Mouse (Mus musculus) MEL-GATA-1-ER (cell line): Measurements from ENCODE around the gene Pnn.

Experiments used
- DNase-seq: peaks from one replicate; pipeline ENCODE4 v3.0.0-alpha.2; 2012; ENCODE audit warnings: low read depth; ENCODE audit errors: extremely low read depth

Pnn gene

GRCm38 (mm10) chr12:59074052-59074451 lies 7.4 kb downstream of the Pnn start:
- no peak for DNase-seq

GRCm38 (mm10) chr12:59076996-59077395 lies 10.3 kb downstream of the Pnn start:
- no peak for DNase-seq

- DNase-seq, result no peak
These were observed 11.2 kb downstream of the Pnn start for GRCm38 (mm10) chr12:59077883-59078282.

- no peak for DNase-seq
These were observed 13.8 kb downstream of the Pnn start for GRCm38 (mm10) chr12:59080461-59080860.

GRCm38 (mm10) chr12:59084446-59084845 lies 17.8 kb downstream of the Pnn start:
- no peak for DNase-seq

GRCm38 (mm10) chr12:59086171-59086570 lies 19.5 kb downstream of the Pnn start:
- no peak for DNase-seq

GRCm38 (mm10) chr12:59093543-59093942 lies 26.9 kb downstream of the Pnn start:
- no peak for DNase-seq

GRCm38 (mm10) chr12:59095104-59096025 lies 28.7 kb downstream of the Pnn start, which contains the start of gene Mia2:
Gene Mia2 (plus strand): TSS chr12:59095799.
- no peak for DNase-seq

- DNase-seq, result no peak
These were observed 38.1 kb downstream of the Pnn start for GRCm38 (mm10) chr12:59104771-59105170.

- no peak for DNase-seq
These were observed 39.2 kb downstream of the Pnn start for GRCm38 (mm10) chr12:59105914-59106313.

- DNase-seq, result no peak
These were observed 39.8 kb downstream of the Pnn start for GRCm38 (mm10) chr12:59106491-59106890.

GRCm38 (mm10) chr12:59107926-59108325 lies 41.2 kb downstream of the Pnn start:
- DNase-seq, result no peak

- no peak for DNase-seq
These were observed 50.5 kb downstream of the Pnn start for GRCm38 (mm10) chr12:59117184-59117583.
